Mouse (Mus musculus) right cerebral cortex, postnatal 36 days (tissue): ENCODE results near the gene Btf3.
A peak's percentile ranks its signal among the peaks of the same experiment; 100 is the strongest.

Experiments used
- DNase-seq, 2 experiments: peaks; one replicate each; pipeline ENCODE4 v3.0.0; 2022; ENCODE audit warnings: low spot score in 2 of 2, mixed read lengths in 1 of 2

The Btf3 gene

GRCm38 (mm10) chr13:98316480-98317245, at the start of gene Btf3:
Gene Btf3, minus strand, starts transcription at chr13:98317006.
- peak; percentile 90 to 92 for DNase-seq

- no peak for DNase-seq
Measured at GRCm38 (mm10) chr13:98365766-98366421, 49.1 kb upstream of the Btf3 start.

GRCm38 (mm10) chr13:98365081-98365480, 48.3 kb upstream of the Btf3 start:
- DNase-seq = no peak

- DNase-seq = no peak
Measured at GRCm38 (mm10) chr13:98363046-98363445, 46.2 kb upstream of the Btf3 start.

GRCm38 (mm10) chr13:98361161-98361560, 44.4 kb upstream of the Btf3 start:
- DNase-seq = no peak

GRCm38 (mm10) chr13:98360391-98360790, 43.6 kb upstream of the Btf3 start:
- DNase-seq = no peak

- DNase-seq = no peak
Measured at GRCm38 (mm10) chr13:98359337-98359736, 42.5 kb upstream of the Btf3 start.

- DNase-seq = no peak
Measured at GRCm38 (mm10) chr13:98358424-98359181, 41.8 kb upstream of the Btf3 start.

GRCm38 (mm10) chr13:98357433-98358423, 40.9 kb upstream of the Btf3 start:
- no peak for DNase-seq

GRCm38 (mm10) chr13:98356973-98357425, 40.2 kb upstream of the Btf3 start:
- DNase-seq = no peak

GRCm38 (mm10) chr13:98356176-98356972, 39.6 kb upstream of the Btf3 start:
- DNase-seq = no peak

GRCm38 (mm10) chr13:98355559-98356111, 38.8 kb upstream of the Btf3 start:
- no peak for DNase-seq

GRCm38 (mm10) chr13:98354871-98355558, 38.2 kb upstream of the Btf3 start:
- no peak for DNase-seq

- DNase-seq = no peak
Measured at GRCm38 (mm10) chr13:98354090-98354801, 37.4 kb upstream of the Btf3 start, which contains the start of gene Foxd1. Gene Foxd1, plus strand, starts transcription at chr13:98354242.

GRCm38 (mm10) chr13:98353709-98354089, 36.9 kb upstream of the Btf3 start:
- no peak for DNase-seq

GRCm38 (mm10) chr13:98352381-98352975, 35.7 kb upstream of the Btf3 start:
- no peak for DNase-seq

- DNase-seq = no peak
Measured at GRCm38 (mm10) chr13:98351527-98351926, 34.7 kb upstream of the Btf3 start.

GRCm38 (mm10) chr13:98349491-98349890, 32.7 kb upstream of the Btf3 start:
- no peak for DNase-seq
